Mouse (Mus musculus) spleen, adult 2 months (tissue): ENCODE measurements around the gene Scfd2. TPM values are rescaled to one million over a fixed set of nuclear protein-coding genes. Genes with fewer than 3 reads are reported as not detected.

Experiments
- DNase-seq, 2 experiments: peaks; one replicate each; pipeline versions ENCODE4 v3.0.0 to v3.0.0-alpha.2; 2012 to 2021; ENCODE audit warnings: low spot score in 2 of 2, low read depth in 1 of 2
- H3K27ac ChIP-seq: fragments of 200-500 bp; 2 replicates; pipeline ENCODE4 v1.5.1; 2012; ENCODE audit warnings: low read length, inconsistent platforms; ENCODE audit not compliant: insufficient read depth
- H3K27me3 ChIP-seq: fragments of 200-500 bp; 2 replicates; pipeline ENCODE4 v1.6.1; 2012; ENCODE audit warnings: mild to moderate bottlenecking, moderate library complexity, low read length, inconsistent platforms; ENCODE audit not compliant: control insufficient read depth, insufficient read depth
- H3K36me3 ChIP-seq: fragments of 200-500 bp; 2 replicates; pipeline ENCODE4 v1.6.1; 2012; ENCODE audit warnings: mild to moderate bottlenecking, low read length, inconsistent platforms; ENCODE audit not compliant: control insufficient read depth, insufficient read depth
- H3K4me1 ChIP-seq: fragments of 200-500 bp; 2 replicates; pipeline ENCODE4 v1.6.1; 2011; ENCODE audit warnings: inconsistent platforms; ENCODE audit not compliant: control insufficient read depth, insufficient read depth, insufficient read length
- H3K4me3 ChIP-seq: fragments of 200-500 bp; 2 replicates; pipeline ENCODE4 v1.5.1; 2011; ENCODE audit warnings: mild to moderate bottlenecking, inconsistent platforms; ENCODE audit not compliant: insufficient read depth, insufficient read length; ENCODE audit errors: extremely low read depth
- CTCF ChIP-seq: fragments of 200-500 bp; IDR thresholded peaks from 2 replicates; pipeline ENCODE4 v1.5.1; 2011; ENCODE audit warnings: mild to moderate bottlenecking, inconsistent platforms; ENCODE audit not compliant: insufficient read depth, insufficient read length, insufficient replicate concordance; ENCODE audit errors: extremely low read depth
- POLR2A ChIP-seq: fragments of 200-500 bp; IDR thresholded peaks from 2 replicates; pipeline ENCODE4 v1.6.1; 2011; ENCODE audit warnings: low read depth, low read length, inconsistent platforms
- WGBS: fragments of 180-500 bp; shearing (Covaris S2); methylation state at CpG from one replicate; pipeline ENCODE4 v1.1.7; 2018; 5-methylcytosine and 5-hydroxymethylcytosine counted together
- polyA plus RNA-seq: library from polyadenylated mRNA; depleted of rRNA; stranded (reverse); fragments of >200 nt; gene quantifications from 2 replicates; pipeline ENCODE4 v1.2.3, GENCODE M21; 2012; rRNA removed

The Scfd2 gene
- polyA plus RNA-seq, 1 experiment, result 9.5 TPM

DNA sequence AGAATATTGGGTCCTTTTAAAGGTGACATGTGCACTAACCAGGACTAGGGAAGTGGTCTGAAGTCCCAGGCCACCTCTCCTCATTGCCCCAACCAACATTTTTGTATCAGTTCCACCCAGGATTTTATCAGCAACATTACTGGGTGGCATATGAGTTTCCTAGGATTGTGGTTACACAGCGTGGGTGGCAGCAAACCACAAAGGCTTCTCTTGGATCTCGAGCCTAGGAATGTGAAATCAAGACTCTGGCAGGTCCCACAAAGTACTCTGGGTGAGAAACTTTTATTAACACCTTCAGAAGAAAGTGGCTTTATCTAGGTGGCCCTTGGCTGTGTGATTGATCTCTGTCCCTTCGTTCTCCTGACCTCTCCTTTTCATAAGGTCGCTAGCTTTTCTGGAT is 371.2 kb downstream of the Scfd2 start:
- no peak for TF ChIP-seq POLR2A
- TF ChIP-seq CTCF, result no peak
- no peaks in the 10 kb centered on the region for H3K4me1 ChIP-seq
- no peak overlapping the region for H3K27ac ChIP-seq
- no peak for DNase-seq
- no peaks in the 10 kb centered on the region for H3K27me3 ChIP-seq
- H3K4me3 ChIP-seq, result no peak overlapping the region
- H3K36me3 ChIP-seq, result no peaks in the 10 kb centered on the region
- 63% methylated on average over 4 of the region's 4 CpGs for WGBS

GRCm38 (mm10) chr5:74159906-74160305 is 371.7 kb downstream of the Scfd2 start:
- no peak for DNase-seq
- Histone ChIP-seq H3K27me3 (no peaks in the 10 kb centered on the region), H3K27ac (no peak overlapping the region), H3K4me3 (no peak overlapping the region), H3K36me3 (no peaks in the 10 kb centered on the region), H3K4me1 (no peaks in the 10 kb centered on the region)
- no peak for TF ChIP-seq POLR2A
- no peak for TF ChIP-seq CTCF
- 76% methylated on average over 7 of the region's 7 CpGs for WGBS

DNA sequence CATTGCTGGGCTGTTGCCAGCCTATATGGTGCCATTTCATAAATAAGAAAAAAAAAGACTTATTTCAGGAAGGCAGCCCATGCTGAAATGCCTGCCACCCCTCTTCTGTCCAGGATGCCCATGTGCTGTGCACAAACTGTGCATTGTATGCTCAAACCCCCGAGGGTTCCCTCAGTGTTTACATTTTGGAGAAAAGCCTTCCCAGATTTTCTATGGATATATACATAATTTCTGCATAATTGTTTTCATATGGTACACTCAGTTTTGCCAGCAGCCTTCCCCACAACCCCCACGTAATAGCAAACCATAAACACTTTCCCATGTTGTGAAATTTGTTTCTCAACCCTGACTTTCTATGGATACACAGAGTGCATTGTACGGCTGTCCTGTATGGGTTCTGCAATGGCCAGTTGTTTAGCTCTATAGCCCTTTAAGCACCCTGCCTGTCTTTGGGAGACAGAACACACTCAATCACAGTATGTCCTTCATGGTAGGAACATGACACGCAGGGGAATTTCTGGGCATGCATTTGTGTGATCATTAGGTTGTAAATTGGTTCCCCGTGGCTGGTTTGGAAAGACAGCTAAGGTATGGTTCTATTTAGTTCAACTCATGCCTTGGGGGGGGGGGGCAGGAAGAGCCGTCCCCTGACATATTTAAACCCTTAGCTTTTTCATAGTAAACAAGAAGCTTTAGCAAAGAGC is 372.5 kb downstream of the Scfd2 start:
- Histone ChIP-seq H3K27ac (no peak overlapping the region), H3K4me3 (no peak overlapping the region), H3K27me3 (no peaks in the 10 kb centered on the region), H3K4me1 (no peaks in the 10 kb centered on the region), H3K36me3 (no peaks in the 10 kb centered on the region)
- DNase-seq, result no peak
- 86% methylated on average over 6 of the region's 6 CpGs for WGBS
- no peak for TF ChIP-seq CTCF
- no peak for TF ChIP-seq POLR2A

DNA sequence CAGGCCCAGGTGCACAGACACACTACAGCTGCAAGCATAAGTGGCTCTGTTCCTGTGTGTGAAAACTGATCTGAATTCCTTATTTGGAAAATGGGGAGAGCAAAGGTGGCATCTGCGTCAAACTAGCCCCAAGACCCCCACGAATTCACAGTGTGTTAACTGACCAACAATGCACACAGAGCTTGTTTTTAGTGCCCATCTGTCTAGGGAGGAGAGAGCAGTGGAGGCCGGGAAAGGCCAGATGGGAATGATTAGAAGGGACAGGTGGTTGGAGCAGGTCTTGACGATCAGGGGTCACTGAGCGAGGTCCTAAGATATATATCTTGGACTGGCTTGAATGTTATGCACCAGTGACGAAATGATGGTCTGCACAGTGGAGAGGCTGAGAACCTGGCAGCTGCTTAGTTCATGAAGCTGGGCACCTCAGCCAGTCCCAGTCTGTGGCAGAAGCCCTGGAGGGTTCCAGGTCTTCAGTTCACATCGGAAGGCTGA is 375.7 kb downstream of the Scfd2 start:
- H3K4me1 ChIP-seq, result no peaks in the 10 kb centered on the region
- TF ChIP-seq POLR2A (no peak), CTCF (no peak)
- H3K27me3 ChIP-seq, result no peaks in the 10 kb centered on the region
- no peak for DNase-seq
- 89% methylated on average over 7 of the region's 7 CpGs for WGBS
- H3K27ac ChIP-seq, result no peak overlapping the region
- no peak overlapping the region for H3K4me3 ChIP-seq
- no peaks in the 10 kb centered on the region for H3K36me3 ChIP-seq

Other genes starting within 250 kb of the Scfd2 start
- 18.6 and 21.1 TPM in 2 replicates for gene Fip1l1, start 3.7 kb upstream of the Scfd2 start, polyA plus RNA-seq
- 0.05 and 0.06 TPM in 2 replicates for gene Lnx1, start 171.2 kb upstream of the Scfd2 start, polyA plus RNA-seq